Mouse (Mus musculus) cerebellum, adult 2 months (tissue): Measurements from ENCODE around the gene Rerg.

Source experiments
- CTCF ChIP-seq: fragments of 200-500 bp; IDR thresholded peaks from 2 replicates; pipeline ENCODE4 v1.5.1; 2011; ENCODE audit warnings: low read depth, mild to moderate bottlenecking, control low read depth, low read length, moderate library complexity, borderline replicate concordance; ENCODE audit not compliant: insufficient read depth
- POLR2A ChIP-seq: fragments of 200-500 bp; IDR thresholded peaks from 2 replicates; pipeline ENCODE4 v1.6.1; 2011; ENCODE audit warnings: low read length, control low read depth, borderline replicate concordance; ENCODE audit not compliant: insufficient read depth

DNA sequence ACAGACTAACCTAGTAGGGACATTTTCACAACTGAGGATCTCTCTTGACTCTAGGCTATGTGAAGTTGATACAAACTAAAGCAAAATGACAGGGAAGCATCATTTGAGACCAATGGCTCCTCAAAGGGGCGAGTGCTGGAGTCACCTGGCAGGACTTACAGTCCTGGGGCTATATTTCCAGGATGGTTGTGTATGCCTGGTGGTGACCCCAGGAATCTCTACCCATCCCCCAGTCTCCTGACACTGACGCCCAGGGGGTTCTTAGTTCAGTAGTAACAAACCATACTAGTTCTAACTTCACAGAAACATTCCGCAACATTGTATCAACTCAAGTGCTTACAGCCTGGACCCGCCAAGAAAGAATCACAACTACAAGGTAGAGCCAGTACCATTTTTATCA, 32.4 kb upstream of the Rerg start:
- TF ChIP-seq CTCF (no peak), POLR2A (no peak)
